19 mouse cellular contexts compared by ENCODE assay signal in the genomic region with DNA sequence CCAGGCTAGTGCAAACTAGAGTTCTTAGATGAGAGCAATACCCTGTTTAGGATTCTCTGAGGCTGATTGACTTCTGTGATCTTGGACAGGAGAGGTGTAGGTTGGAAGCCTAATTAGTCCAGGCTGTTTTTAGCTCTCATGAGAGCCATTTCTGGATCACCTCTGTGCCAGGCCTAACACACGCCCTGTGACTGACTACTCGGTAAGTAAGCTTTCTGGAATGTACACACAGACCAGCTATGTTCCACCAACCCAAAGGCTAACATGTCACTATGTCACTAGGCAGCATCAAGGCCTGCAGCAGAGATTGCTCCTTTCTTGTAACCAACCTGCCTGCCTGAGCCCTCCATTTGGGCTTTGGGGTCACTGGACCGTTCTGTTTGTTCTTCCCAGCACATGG.
DNase-seq lines count a peak whose midpoint lies in the region; ATAC-seq and TF ChIP-seq lines count a peak whose summit lies in the region.
"Had no signal": no experiment of that assay in that cellular context is flagged by ENCODE, and none has a peak within 500 bp of the region (broad histone marks: within the 10 kb centered on the region; RNA-seq: fewer than 3 reads in every experiment).

No protein-coding gene starts in this region.

- no peak overlapping the region for H3K9ac ChIP-seq in heart, embryonic 16.5 days (ENCODE audit: low read length)
- no peak overlapping the region for H3K9ac ChIP-seq in heart, postnatal 0 days (replicated peaks; ENCODE audit: low read depth, low read length)
- H3K9ac ChIP-seq: embryonic facial prominence, embryonic 13.5 days; forebrain, embryonic 13.5 days; forebrain, postnatal 0 days; hindbrain, embryonic 12.5 days; intestine, embryonic 15.5 days had no signal

- WGBS in heart, embryonic 10.5 days, result 57% methylated on average over 3 of the region's 3 CpGs
- WGBS in heart, embryonic 16.5 days, result 47% methylated on average over 3 of the region's 3 CpGs
- 43% methylated on average over 3 of the region's 3 CpGs for WGBS in heart, postnatal 0 days

- TF ChIP-seq EP300 in heart, postnatal 0 days (IDR thresholded peaks at IDR 0.05; ENCODE audit: low read depth), result no peak

- 0 out of 2 replicates have a peak, but pooled peaks have one; percentile 33 for ATAC-seq in heart, embryonic 16.5 days (replicated peaks; ENCODE audit: extremely low read depth, insufficient read depth, low FRiP score)
- peak; percentile 64 for ATAC-seq in heart, postnatal 0 days (ENCODE audit: insufficient read depth, low read depth)
- ATAC-seq: forebrain, embryonic 13.5 days; forebrain, postnatal 0 days; intestine, embryonic 15.5 days had no signal

- H3K9me3 ChIP-seq in heart, embryonic 10.5 days, result no peaks in the 10 kb centered on the region
- H3K9me3 ChIP-seq in heart, embryonic 16.5 days (replicated peaks; ENCODE audit: control insufficient read depth, low read length), result no peaks in the 10 kb centered on the region
- no peaks in the 10 kb centered on the region for H3K9me3 ChIP-seq in heart, postnatal 0 days (replicated peaks; ENCODE audit: control insufficient read depth, low read length)
- H3K9me3 ChIP-seq: embryonic facial prominence, embryonic 13.5 days; forebrain, embryonic 13.5 days; hindbrain, embryonic 12.5 days; intestine, embryonic 15.5 days had no signal

- H3K36me3 ChIP-seq in heart, embryonic 10.5 days, result no peaks in the 10 kb centered on the region
- no peaks in the 10 kb centered on the region for H3K36me3 ChIP-seq in heart, embryonic 16.5 days (ENCODE audit: control insufficient read depth, insufficient read depth)
- H3K36me3 ChIP-seq in heart, postnatal 0 days (replicated peaks; ENCODE audit: control insufficient read depth, insufficient read depth, low read length), result no peaks in the 10 kb centered on the region
- H3K36me3 ChIP-seq: embryonic facial prominence, embryonic 13.5 days; hindbrain, embryonic 12.5 days; intestine, embryonic 15.5 days had no signal

- no peak for TF ChIP-seq CTCF in heart, postnatal 0 days (IDR thresholded peaks at IDR 0.05; ENCODE audit: low read depth)

- peaks cover 51% of the 10 kb centered on the region for H3K4me1 ChIP-seq in heart, embryonic 10.5 days
- H3K4me1 ChIP-seq in heart, embryonic 16.5 days (ENCODE audit: control insufficient read depth, insufficient read depth, low read length), result peaks cover 21% of the 10 kb centered on the region
- no peaks in the 10 kb centered on the region for H3K4me1 ChIP-seq in heart, postnatal 0 days (ENCODE audit: control insufficient read depth, insufficient read depth)
- H3K4me1 ChIP-seq: forebrain, embryonic 13.5 days had no signal

- H3K4me2 ChIP-seq in heart, embryonic 16.5 days (ENCODE audit: low read depth, low read length), result no peak overlapping the region
- no peak overlapping the region for H3K4me2 ChIP-seq in heart, postnatal 0 days (ENCODE audit: low read depth, low read length)
- H3K4me2 ChIP-seq: embryonic facial prominence, embryonic 13.5 days; forebrain, embryonic 13.5 days; hindbrain, embryonic 12.5 days; intestine, embryonic 15.5 days had no signal

- no peak for DNase-seq in heart, embryonic 10.5 days (ENCODE audit: low spot score)
- no peak for DNase-seq in heart, postnatal 25 days (ENCODE audit: low spot score)
- DNase-seq in heart, postnatal 14 days, result no peak
- DNase-seq in 3T3-L1 (ENCODE audit: low read depth, low spot score), result peak; percentile 56
- peak; percentile 60 for DNase-seq in heart, postnatal 0 days (ENCODE audit: low spot score)
- no peak for DNase-seq in neural tube, embryonic 10.5 days (ENCODE audit: extremely low spot score, low spot score)
- DNase-seq: adrenal gland, adult 2 months; adrenal gland, postnatal 25 days; cerebellum, adult 18-20 months; cerebellum, adult 9-11 months; cerebellum, postnatal 36 days; forebrain, postnatal 0 days; gastrocnemius, postnatal 14 days; kidney, adult 18-20 months had no signal

- peaks cover 27% of the 10 kb centered on the region for H3K27me3 ChIP-seq in heart, embryonic 10.5 days (ENCODE audit: insufficient read depth, poor library complexity, severe bottlenecking)
- 0 out of 2 replicates have a peak, but pooled peaks cover 4% of the 10 kb centered on the region for H3K27me3 ChIP-seq in heart, embryonic 16.5 days (ENCODE audit: control insufficient read depth, insufficient read depth, low read length)
- no peaks in the 10 kb centered on the region for H3K27me3 ChIP-seq in heart, postnatal 0 days (ENCODE audit: control insufficient read depth, insufficient read depth, low read length)
- H3K27me3 ChIP-seq: embryonic facial prominence, embryonic 13.5 days; forebrain, embryonic 13.5 days; hindbrain, embryonic 12.5 days; intestine, embryonic 15.5 days had no signal

- peak overlapping the region; percentile 59 for H3K27ac ChIP-seq in heart, embryonic 10.5 days
- H3K27ac ChIP-seq in heart, embryonic 16.5 days (ENCODE audit: low read length), result peak overlapping the region; percentile 64
- H3K27ac ChIP-seq in heart, postnatal 0 days (ENCODE audit: low read depth), result peak overlapping the region; percentile 79
- H3K27ac ChIP-seq: embryonic facial prominence, embryonic 13.5 days; forebrain, embryonic 13.5 days; hindbrain, embryonic 12.5 days; intestine, embryonic 15.5 days had no signal

- intact Hi-C loops in heart, postnatal 25 days (cut with DNase I), result no loop called here
- intact Hi-C loops in heart, postnatal 14 days (cut with DNase I), result no loop called here

- H3K4me3 ChIP-seq in heart, embryonic 10.5 days, result no peak overlapping the region
- no peak overlapping the region for H3K4me3 ChIP-seq in heart, embryonic 16.5 days (ENCODE audit: low read length)
- H3K4me3 ChIP-seq in heart, postnatal 0 days (ENCODE audit: low read depth, low read length), result no peak overlapping the region
- H3K4me3 ChIP-seq: embryonic facial prominence, embryonic 13.5 days; forebrain, embryonic 13.5 days; hindbrain, embryonic 12.5 days; intestine, embryonic 15.5 days had no signal

Comparison
In these comparisons a context has a peak if more than half of its experiments do, and no peak if none do; other contexts are left out.
1. DNase-seq: peak in 3T3-L1 (single experiment) and heart, postnatal 0 days (single experiment); none in heart, embryonic 10.5 days (single experiment), heart, postnatal 25 days (single experiment), heart, postnatal 14 days (0 of 2) and neural tube, embryonic 10.5 days (single experiment).
2. Peak in every context shown above with its lines, with median percentiles within 50 percentile points of each other: H3K27ac ChIP-seq.